Mouse (Mus musculus) cerebellum, adult 2 months (tissue): ENCODE data around the gene Calcb.

Experiments used
- CTCF ChIP-seq: fragments of 200-500 bp; IDR thresholded peaks from 2 replicates; pipeline ENCODE4 v1.5.1; 2011; ENCODE audit warnings: low read depth, mild to moderate bottlenecking, control low read depth, low read length, moderate library complexity, borderline replicate concordance; ENCODE audit not compliant: insufficient read depth
- POLR2A ChIP-seq: fragments of 200-500 bp; IDR thresholded peaks from 2 replicates; pipeline ENCODE4 v1.6.1; 2011; ENCODE audit warnings: low read length, control low read depth, borderline replicate concordance; ENCODE audit not compliant: insufficient read depth

- TF ChIP-seq POLR2A = no peak
- no peak for TF ChIP-seq CTCF
These were observed 35.8 kb downstream of the Calcb start for GRCm38 (mm10) chr7:114754196-114754595.
